Mouse (Mus musculus) urinary bladder, adult 2 months (tissue): ENCODE results near the gene Bri3bp. TPM values are rescaled to one million over a fixed set of nuclear protein-coding genes. Genes with fewer than 3 reads are reported as not detected.

ENCODE experiments used
- DNase-seq: peaks from one replicate; pipeline ENCODE4 v3.0.0; 2022; ENCODE audit warnings: low spot score
- polyA plus RNA-seq: library from polyadenylated mRNA; depleted of rRNA; stranded (reverse); fragments of >200 nt; gene quantifications from 2 replicates; pipeline ENCODE4 v1.2.3, GENCODE M21; 2012

Bri3bp gene
- polyA plus RNA-seq, 1 experiment, result 3.5 TPM

GRCm38 (mm10) chr5:125452573-125452972, 11.2 kb downstream of the Bri3bp start:
- DNase-seq, result no peak

DNA sequence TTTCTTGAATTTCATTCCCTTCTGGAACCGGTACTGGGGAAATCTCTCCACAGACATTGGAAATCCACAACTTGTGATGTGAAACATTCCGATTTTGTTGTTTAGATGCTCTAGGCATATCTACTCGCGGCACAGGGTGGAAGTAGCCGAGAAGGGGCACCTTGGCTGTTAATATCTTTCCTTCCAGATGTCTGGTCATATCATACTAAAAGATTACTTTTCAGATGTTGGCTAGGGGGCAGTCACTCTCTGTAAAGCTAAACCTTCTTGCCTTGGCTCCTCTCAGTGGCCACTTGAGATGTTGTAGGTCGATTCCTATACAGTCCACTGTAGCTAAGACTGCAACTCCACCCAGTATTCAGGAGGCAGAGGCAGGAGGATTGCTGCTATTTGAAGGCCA, 14.7 kb downstream of the Bri3bp start:
- no peak for DNase-seq

- DNase-seq, result no peak
Observed at GRCm38 (mm10) chr5:125457538-125457937, 16.2 kb downstream of the Bri3bp start.

DNA sequence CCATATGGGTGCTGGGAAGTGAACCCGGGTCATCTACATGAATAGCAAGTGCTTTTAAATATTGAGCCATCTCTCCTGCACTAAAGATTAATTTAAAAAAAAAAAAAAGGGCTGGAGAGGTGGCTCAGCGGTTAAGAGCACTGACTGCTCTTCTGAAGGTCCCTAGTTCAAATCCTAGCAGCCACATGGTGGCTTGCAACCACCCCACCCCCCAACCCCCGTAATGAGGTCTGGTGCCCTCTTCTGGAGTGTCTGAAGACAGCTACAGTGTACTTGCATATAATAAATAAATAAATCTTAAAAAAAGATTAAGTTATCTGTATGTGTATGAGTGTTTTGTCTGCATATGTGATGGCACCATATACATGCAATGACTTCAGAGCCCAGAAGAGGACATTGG, 19.2 kb downstream of the Bri3bp start:
- no peak for DNase-seq

GRCm38 (mm10) chr5:125461868-125462445, 20.6 kb downstream of the Bri3bp start:
- no peak for DNase-seq

DNA sequence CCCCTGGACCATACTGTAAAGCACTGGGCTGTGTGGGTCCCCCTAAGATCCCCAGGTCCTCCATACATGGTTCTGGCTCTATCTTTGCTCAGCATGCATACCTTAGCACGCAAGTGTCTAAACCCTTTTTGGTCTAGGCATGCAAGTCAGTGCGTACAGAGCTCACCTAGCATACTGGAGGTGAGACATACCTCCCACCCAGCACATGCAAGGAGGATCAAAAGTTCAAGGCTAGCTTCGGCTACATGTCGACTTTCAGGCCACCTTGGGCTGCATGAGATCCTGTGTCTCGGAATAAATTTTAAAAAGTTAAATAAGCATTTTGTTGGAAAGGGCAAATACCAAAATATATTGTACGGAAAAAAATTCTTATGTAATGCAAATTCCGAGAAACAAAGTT, 23.8 kb downstream of the Bri3bp start:
- DNase-seq, result no peak

DNA sequence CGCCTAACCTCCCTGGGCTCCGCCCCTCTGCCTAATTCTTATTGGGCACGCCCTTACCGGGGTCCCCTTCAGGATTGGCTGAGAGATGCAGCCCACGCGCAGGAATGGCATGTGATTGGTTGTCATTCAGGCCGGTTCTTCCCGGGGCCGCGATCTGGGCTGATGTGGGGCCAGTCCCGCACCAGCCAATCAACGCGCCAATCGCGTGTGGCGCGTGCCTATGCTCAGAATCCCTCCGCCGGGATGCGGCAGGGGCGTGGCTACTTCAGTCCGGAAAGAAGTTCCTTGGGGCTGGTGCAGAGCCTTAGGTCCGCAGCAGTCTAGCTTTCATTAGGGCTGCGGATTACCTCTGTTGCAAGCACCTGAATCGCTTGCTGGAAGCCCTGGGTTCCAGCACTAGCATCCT, 24.3 kb downstream of the Bri3bp start:
- DNase-seq, result peak; percentile 83

DNA sequence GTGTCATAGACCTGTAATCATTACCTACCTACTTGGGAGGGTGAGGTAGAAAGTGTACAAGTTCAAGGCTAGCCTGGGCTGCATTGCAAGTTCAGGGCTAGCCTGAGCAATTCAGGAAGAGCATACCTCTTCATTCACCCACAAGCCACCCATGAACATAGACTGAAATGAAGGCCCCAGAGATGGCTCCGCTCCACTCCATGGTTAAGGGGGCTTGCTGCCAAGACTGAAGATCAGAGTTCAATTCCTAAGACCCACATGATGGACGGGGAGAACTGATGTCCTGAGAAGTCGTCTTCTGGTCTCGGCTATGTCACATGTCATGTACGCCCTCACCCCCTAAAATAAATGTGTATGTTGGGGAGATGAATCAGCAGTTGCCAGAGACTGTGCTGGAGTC, 25.1 kb downstream of the Bri3bp start:
- DNase-seq, result no peak

GRCm38 (mm10) chr5:125467261-125467660, 25.9 kb downstream of the Bri3bp start:
- no peak for DNase-seq

- no peak for DNase-seq
Observed at GRCm38 (mm10) chr5:125470713-125471112, 29.3 kb downstream of the Bri3bp start.

DNA sequence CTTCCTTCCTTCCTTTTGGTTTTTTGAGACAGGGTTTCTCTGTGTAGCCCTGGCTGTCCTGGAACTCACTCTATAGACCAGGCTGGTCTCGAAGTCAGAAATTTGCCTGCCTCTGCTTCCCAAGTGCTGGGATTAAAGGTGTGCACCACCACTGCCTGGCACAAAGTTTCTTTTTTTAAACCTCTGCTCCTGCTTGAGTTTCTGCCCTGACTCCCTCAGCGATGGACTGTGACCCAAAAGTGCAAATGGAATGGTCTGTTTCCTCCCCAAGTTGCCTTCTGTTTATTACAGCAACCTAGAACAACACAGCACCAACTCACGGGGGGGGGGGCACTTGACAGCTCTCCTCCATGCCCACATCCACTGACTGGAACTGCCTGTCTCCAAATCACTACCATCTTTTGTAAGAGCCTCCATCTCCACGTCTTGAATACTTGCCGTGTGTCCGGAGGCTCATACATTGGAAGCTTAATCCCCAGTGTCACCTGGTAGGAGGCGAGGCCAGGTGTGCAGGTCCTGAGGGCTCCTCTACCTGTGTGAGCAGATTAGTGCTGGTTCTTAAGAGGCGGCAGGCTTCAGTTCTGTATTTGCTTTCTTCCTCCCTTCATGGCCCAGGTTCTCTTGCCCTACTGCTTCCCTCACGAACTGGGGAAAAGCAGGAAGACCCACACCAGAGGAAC, 31.6 kb downstream of the Bri3bp start:
- no peak for DNase-seq

DNA sequence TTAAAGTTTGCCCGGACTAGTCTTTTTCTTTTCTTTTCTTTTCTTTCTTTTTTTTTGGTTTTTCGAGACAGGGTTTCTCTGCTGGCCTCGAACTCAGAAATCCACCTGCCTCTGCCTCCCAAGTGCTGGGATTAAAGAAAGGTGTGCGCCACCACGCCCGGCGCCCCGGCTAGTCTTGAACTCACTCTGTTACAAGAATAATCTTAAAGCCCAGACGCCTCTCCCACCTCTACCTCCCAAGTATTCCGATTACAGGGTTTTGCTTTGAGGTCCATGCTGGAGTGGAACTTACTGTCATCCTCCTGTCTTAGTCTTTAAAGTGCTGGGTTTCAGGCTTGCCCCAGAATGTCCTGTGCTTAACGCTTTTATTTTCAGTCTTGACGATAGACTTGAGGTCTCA, 33.7 kb downstream of the Bri3bp start:
- DNase-seq, result no peak

GRCm38 (mm10) chr5:125475601-125476285, 34.4 kb downstream of the Bri3bp start, which contains the start of gene Aacs:
Gene Aacs, plus strand, starts transcription at chr5:125475814.
- DNase-seq, result peak; percentile 97

GRCm38 (mm10) chr5:125476286-125476625, 34.9 kb downstream of the Bri3bp start:
- no peak for DNase-seq

GRCm38 (mm10) chr5:125476799-125477198, 35.4 kb downstream of the Bri3bp start:
- DNase-seq, result no peak

- DNase-seq, result no peak
Observed at GRCm38 (mm10) chr5:125477533-125477932, 36.2 kb downstream of the Bri3bp start.

- DNase-seq, result no peak
Observed at GRCm38 (mm10) chr5:125478037-125478436, 36.7 kb downstream of the Bri3bp start.

- DNase-seq, result no peak
Observed at GRCm38 (mm10) chr5:125479376-125479775, 38.0 kb downstream of the Bri3bp start.

DNA sequence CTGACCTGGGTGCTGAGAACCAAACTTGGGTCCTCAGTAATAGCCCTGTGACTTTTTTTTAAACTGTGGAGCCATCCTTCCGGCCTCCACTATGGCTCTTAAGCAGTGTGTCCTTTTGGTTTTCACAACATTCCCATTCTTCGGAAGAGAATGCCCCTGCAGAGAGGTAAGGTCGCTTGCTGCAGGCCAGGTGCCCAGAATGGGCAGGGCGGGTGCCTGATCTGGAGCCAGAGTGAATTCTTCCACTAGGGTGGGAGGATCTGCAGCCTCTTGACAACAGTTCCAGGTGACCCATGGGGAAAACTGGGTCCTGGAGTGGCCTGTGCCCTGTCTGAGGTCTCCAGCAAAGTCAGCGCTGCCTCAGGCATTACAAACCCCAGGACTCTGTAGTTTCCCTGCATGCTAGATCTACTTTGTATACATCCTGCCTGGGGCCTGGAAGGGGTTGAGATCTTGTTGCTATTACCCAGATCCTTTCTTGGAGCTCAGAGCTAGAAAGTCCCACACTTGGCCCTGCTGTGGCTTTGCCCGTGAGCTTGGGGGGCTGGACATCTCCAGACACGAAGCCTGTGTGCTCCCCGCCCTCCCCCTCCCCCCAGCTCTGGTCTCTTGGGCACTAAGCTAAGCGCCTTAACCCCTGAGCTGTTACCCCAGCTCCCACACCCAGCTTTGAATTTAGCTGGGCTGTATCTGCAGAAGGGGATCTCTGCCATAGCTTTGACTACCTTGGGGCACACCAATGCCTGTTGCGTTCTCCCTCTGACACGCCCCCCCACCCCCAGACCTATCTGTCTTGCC, 39.3 kb downstream of the Bri3bp start:
- DNase-seq, result no peak

DNA sequence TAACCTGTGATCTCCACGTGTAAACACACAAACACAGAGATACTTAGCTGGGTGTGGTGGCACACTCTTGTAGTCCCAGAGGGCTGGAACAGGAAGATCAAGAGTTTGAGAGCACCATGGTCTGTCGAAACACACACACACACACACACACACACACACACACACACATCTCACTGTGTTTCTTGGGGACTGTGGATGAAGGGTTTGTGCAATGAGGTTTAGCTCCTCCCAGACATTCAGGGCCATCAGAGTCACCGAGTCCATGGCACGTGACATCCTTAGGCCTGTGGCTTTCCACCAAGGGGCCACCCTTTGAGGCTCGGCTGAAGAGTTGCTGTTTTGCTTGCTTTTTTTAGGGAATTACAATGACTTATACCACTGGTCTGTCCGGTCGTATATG, 41.1 kb downstream of the Bri3bp start:
- DNase-seq, result no peak

GRCm38 (mm10) chr5:125483712-125484611, 42.6 kb downstream of the Bri3bp start:
- no peak for DNase-seq
